Mouse (Mus musculus) CH12.LX (cell line): ENCODE results near the gene Bphl.

Source experiments
- CTCF ChIP-seq, 2 experiments: IDR thresholded peaks in 1 of 2; conservative IDR thresholded peaks in 1 of 2; 2 replicates each; pipeline ENCODE4 v1.5.1; 2011 to 2012; ENCODE audit warnings: low read depth in 2 of 2, low read length in 2 of 2, improper control_type of control experiment in 1 of 2, inconsistent platforms in 1 of 2, mild to moderate bottlenecking in 1 of 2, moderate library complexity in 1 of 2
- POLR2A ChIP-seq: IDR thresholded peaks from 2 replicates; pipeline ENCODE4 v1.6.1; 2011; ENCODE audit warnings: low read depth, mild to moderate bottlenecking, improper control_type of control experiment, low read length
- SMC3 ChIP-seq: IDR thresholded peaks from 2 replicates; pipeline ENCODE4 v1.6.1; 2011; ENCODE audit warnings: low read depth, low read length, improper control_type of control experiment

DNA sequence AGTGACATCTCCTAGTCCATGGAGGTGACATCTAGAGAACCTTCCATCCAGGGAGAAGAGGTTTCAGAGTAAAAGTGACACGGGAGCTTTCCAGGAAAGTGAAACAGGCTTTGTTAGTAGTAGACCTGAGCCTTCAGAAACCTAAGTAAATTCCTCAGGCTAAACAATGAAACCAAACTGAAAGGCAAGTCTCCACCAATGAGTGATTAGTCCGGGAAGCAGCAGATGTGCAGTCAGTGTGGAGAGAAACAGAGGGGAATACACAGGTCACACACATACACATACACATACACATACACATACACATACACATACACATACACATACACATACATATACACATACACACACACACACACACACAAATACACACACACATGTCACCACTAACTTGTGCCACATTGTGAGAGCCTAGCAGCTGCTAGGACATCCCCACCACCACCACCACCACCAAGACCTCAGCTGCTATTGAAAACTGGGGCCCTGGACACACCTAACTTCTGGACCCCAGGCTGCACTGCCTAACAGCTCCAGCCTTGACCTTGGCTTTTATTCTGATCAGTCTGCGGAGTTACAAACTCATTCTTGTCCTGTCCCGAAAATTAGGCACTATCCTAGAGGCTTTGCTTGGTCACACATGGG is 71.8 kb downstream of the Bphl start:
- TF ChIP-seq CTCF (conservative IDR thresholded peaks at IDR 0.05 in 1 of 2, IDR thresholded peaks at IDR 0.05 in 1 of 2; ENCODE audit: low read depth in 2 of 2, low read length in 2 of 2) (no peak), POLR2A (no peak), SMC3 (no peak)
